Mouse (Mus musculus): ENCODE results near the gene Atf2. TPM values are rescaled to one million over a fixed set of nuclear protein-coding genes. Genes with fewer than 3 reads are reported as not detected.
A peak's percentile ranks its signal among the peaks of the same experiment; 100 is the strongest.
"Not testable (repeated sequence)": the region's sequence is repeated elsewhere in the genome, so short reads cannot be mapped to it uniquely, and the experiment has no call there.

Gene Atf2
- total RNA-seq, 2 experiments from 2014 or later: 78.5 to 81.2 TPM

DNA sequence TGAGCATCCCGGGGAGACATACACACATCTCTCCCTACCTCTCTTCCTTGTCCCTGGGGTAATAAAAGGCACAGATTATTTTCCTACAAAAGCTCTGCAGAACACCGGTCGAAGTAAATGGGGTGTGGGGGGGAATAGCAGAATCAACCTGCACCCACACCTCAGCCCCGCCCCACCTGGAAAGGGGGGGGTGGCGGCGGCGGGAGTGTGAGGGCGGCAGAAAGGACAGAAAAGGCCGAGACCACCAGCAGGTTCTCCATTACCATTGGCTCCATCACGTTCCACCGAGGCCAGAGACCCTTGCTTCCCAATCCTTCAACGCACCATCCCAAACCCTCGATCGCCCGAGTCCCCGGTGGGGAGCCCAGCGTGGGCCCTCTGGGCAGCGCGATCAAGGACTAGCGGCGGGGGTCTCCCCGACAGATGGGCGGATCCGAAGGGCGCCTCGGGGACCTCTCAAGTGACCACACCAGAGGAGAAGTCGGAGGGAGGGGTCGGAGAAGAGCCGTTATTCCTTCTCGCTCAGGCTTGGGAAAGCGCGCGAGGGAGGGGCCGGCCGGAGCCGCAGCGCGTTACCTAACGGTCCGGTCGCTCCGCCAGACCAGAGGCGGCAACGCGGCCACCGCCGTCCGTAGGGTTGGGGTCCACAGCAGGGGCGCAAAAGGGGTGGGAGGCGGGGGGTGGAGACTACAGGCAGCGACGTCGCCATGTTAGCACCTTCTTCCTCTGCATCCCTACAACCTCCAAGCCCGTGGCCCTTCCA is 557 bp downstream of the Atf2 start:
- peak in 1 of 2 experiments; percentile 15 for DNase-seq (ENCODE audit: low spot score in 2 of 2)

- DNase-seq (ENCODE audit: low spot score in 2 of 2): no peak
Observed at GRCm38 (mm10) chr2:73885997-73886396, 6.4 kb downstream of the Atf2 start.

DNA sequence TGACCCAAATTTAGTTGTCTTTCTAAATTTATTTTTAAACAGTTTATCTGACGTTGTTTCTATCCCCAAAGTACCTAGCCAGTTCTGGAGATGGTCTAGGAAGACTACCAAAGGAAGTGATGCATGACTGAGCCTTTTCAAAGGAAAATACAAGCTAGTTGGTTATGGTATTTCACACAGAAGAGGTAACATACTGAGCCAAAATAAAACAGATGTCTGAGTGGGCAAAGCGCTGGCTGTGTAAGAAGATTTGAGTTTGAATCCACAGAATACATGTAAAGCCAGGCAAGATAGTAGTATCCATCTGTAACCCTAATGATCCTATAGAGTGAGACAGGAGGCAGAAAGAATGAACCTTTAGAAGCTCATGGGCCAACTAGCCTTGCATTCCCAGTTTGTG is 14.5 kb downstream of the Atf2 start:
- no peak for DNase-seq (ENCODE audit: low spot score in 2 of 2)

- DNase-seq (ENCODE audit: low spot score in 2 of 2): peak; percentile 27 to 40
Observed at GRCm38 (mm10) chr2:73867764-73868487, 24.5 kb downstream of the Atf2 start.

GRCm38 (mm10) chr2:73860046-73860624 is 32.3 kb downstream of the Atf2 start:
- DNase-seq (ENCODE audit: low spot score in 2 of 2): no peak

GRCm38 (mm10) chr2:73857352-73857751 is 35.1 kb downstream of the Atf2 start:
- no peak for DNase-seq (ENCODE audit: low spot score in 2 of 2)

DNA sequence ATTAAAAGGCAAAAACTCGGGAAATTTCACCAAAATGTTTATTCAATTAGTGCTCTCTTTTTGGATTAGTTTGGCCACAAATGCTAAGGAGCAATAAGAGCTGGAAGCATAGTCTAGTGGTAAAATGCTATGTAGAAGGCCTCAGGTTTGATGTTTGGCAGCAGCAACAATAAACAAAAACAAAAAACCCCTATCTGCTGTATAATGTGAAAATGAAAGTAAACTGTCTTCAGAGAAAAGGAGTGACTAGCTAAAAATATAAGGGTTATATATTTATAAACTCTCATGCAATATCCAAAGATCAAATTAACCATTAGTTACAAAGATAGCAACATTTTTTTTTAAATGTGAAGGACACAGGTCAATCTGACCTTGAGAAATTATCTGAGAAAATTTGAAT is 36.2 kb downstream of the Atf2 start:
- DNase-seq (ENCODE audit: low spot score in 2 of 2): no peak

GRCm38 (mm10) chr2:73834406-73835015 is 57.9 kb downstream of the Atf2 start:
- no peak for DNase-seq (ENCODE audit: low spot score in 2 of 2)

GRCm38 (mm10) chr2:73833284-73833683 is 59.2 kb downstream of the Atf2 start:
- DNase-seq (ENCODE audit: low spot score in 2 of 2): no peak

DNA sequence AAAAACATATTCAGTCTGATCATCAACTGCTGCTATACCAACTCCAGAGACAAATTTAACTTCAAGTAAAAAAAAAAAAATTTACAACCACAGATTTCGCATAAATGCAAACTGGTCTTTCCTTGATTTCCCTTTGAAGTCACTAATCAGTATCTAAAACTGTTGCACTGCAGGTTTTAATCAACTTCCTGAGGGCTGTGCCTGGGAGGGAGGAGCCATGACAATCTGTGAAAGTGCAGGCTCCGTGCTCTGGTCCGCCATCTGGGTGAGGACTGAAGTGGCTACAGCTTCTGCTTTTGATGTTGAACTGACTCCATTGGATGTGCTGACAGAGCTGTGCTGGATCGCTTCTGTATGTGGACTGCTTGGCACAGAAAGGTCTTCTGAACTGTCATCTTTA is 73.7 kb downstream of the Atf2 start:
- DNase-seq (ENCODE audit: low spot score in 2 of 2): no peak

DNA sequence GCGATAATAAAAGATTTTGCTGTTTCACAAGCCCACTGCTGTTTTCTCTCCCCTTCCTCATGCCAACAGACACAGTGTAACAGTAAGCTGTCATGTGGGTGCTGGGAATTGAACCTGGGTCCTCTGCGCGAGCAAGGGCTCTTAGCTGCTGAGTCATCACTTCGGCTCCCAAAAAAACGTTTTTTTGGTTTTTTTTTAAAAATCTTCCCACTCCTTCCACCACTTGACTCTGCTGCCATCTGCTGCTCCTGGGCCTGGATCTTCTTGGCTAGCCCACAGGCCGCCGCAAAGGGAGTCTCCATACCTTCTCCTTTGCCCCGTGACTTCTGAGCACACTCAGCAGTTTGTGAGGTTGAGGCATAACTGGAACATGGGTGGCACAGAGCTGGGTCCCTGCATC is 84.8 kb downstream of the Atf2 start:
- DNase-seq (ENCODE audit: low spot score in 2 of 2): no peak

GRCm38 (mm10) chr2:73800127-73800526 is 92.3 kb downstream of the Atf2 start:
- DNase-seq (ENCODE audit: low spot score in 2 of 2): not testable (repeated sequence)

GRCm38 (mm10) chr2:73798786-73799185 is 93.7 kb downstream of the Atf2 start:
- no peak for DNase-seq (ENCODE audit: low spot score in 2 of 2)

DNA sequence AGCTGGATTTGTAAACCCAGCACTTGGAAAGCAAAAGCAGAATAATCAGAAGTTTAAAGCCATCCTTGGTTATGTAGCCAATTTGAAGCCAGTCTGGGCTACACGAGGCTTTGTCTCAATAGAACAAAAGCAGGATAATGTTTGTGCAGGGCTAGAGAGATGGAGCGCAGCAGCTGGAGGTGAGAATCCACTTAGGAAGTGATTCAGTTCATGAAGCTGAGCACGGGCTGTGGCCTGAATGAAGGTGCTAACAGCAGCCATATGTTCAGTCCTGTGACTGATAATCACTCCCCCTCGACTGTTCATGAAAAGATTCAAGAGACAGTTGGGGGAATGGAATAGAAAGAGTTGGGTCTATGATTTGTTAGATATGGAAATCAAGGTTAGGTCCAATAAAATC is 94.3 kb downstream of the Atf2 start:
- DNase-seq (ENCODE audit: low spot score in 2 of 2): no peak

DNA sequence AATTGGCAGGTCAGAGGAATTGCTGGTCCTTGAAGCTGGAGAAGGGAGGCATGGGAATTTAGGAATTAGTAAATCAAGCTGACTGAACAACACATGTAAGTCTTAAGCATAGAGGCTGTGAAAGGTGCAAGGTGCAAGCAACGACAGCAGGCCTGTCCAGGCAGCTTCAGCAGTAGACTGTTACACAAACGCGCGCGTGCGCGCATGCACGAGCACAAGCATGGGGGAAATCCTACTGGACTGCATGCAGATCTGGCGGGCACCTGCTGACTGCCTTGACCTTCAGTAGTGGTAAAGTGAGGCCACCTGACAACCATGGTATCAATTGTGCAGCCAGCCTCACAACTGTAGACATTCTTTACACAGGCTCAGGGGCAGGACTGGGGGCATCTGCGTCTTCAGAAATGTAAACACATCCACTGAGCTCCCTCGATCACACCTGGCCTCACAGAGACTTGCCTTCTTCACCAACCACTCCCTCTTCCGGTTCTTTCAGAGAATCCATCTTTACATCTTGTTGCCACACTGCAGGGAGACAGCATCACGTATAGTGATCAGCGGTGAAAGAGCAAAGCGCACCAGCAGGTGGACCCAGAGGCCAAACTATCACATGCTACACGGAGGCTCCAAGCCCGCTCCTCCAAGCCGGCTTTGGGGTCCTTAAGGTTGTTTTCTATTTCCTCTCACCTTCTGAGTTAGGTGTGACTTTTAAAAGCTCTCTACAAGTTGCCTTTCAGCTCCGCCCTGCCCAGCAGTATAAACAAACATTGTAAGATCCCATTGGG is 100.4 kb downstream of the Atf2 start:
- DNase-seq (ENCODE audit: low spot score in 2 of 2): no peak

DNA sequence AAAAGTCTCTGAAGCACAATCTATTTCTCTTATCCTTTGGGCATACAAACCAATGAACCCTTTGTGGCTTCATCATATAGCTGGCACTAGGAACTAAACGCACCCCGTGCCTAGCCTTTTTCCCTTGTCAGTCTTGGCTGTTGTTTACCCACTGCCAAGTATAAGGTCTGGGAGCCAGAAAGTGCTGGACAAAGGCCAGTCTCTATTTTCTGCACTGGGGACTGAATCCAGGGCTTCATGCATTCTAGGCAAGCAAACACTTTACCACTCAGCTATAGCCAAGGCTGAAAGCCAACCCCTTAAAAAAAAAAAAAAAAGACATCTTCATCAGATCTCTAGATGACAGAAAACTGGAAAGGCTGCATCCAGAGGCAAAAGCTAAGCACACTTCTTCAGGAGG is 102.1 kb downstream of the Atf2 start:
- no peak for DNase-seq (ENCODE audit: low spot score in 2 of 2)

- no peak for DNase-seq (ENCODE audit: low spot score in 2 of 2)
Observed at GRCm38 (mm10) chr2:73788395-73788794, 104.0 kb downstream of the Atf2 start.

- no peak for DNase-seq (ENCODE audit: low spot score in 2 of 2)
Observed at GRCm38 (mm10) chr2:73782371-73782905, 110.0 kb downstream of the Atf2 start.

GRCm38 (mm10) chr2:73780321-73781010 is 112.0 kb downstream of the Atf2 start:
- no peak for DNase-seq (ENCODE audit: low spot score in 2 of 2)

DNA sequence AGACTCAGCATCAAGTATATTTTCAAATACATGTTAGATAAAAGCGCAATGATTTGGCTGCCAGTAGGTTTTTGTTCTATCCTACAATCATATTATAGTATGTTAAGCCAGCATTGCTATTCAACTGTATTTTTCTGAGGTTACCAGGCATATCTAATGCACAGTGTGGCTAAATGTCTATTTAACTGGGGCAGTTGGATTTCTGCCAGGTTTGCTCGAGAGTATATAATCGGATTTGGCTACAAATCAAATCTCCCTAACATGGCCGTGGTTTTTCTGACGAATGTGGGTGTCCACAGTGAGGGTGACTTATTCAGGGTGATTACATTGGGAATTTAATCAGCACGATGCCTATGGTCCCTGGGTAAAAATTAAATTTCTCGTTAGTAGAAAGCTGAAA is 112.6 kb downstream of the Atf2 start:
- DNase-seq (ENCODE audit: low spot score in 2 of 2): no peak

Data from adrenal gland, postnatal 4 days (tissue).